Mouse (Mus musculus): ENCODE results near the gene Clcn7.
"Not testable (repeated sequence)": the region's sequence is repeated elsewhere in the genome, so short reads cannot be mapped to it uniquely, and the experiment has no call there.

The Clcn7 gene

GRCm38 (mm10) chr17:25133275-25133698, at the start of gene Clcn7:
Gene Clcn7, plus strand, starts transcription at chr17:25133391.
- DNase-seq = peak; percentile 77 to 84

- no peak for DNase-seq
These were observed 49.7 kb upstream of the Clcn7 start, which contains the start of gene Tmem204 for GRCm38 (mm10) chr17:25083444-25083931. Gene Tmem204, minus strand, starts transcription at chr17:25083591.

- DNase-seq = no peak
These were observed 48.3 kb upstream of the Clcn7 start for GRCm38 (mm10) chr17:25084835-25085385.

GRCm38 (mm10) chr17:25086724-25087123, 46.5 kb upstream of the Clcn7 start:
- DNase-seq = no peak

- DNase-seq = no peak
These were observed 44.0 kb upstream of the Clcn7 start for GRCm38 (mm10) chr17:25089158-25089557.

- DNase-seq = no peak
These were observed 42.7 kb upstream of the Clcn7 start for GRCm38 (mm10) chr17:25090450-25090849.

GRCm38 (mm10) chr17:25096221-25096620, 37.0 kb upstream of the Clcn7 start:
- DNase-seq = no peak

GRCm38 (mm10) chr17:25100052-25100451, 33.1 kb upstream of the Clcn7 start:
- no peak for DNase-seq

GRCm38 (mm10) chr17:25101338-25101737, 31.9 kb upstream of the Clcn7 start:
- DNase-seq = no peak

- no peak for DNase-seq
These were observed 25.4 kb upstream of the Clcn7 start for GRCm38 (mm10) chr17:25107786-25108185.

GRCm38 (mm10) chr17:25109578-25109977, 23.6 kb upstream of the Clcn7 start:
- DNase-seq = no peak

GRCm38 (mm10) chr17:25110590-25110989, 22.6 kb upstream of the Clcn7 start:
- no peak for DNase-seq

GRCm38 (mm10) chr17:25111220-25111619, 22.0 kb upstream of the Clcn7 start:
- DNase-seq = no peak

- no peak for DNase-seq
These were observed 21.3 kb upstream of the Clcn7 start for GRCm38 (mm10) chr17:25111739-25112422.

GRCm38 (mm10) chr17:25112423-25112810, 20.8 kb upstream of the Clcn7 start:
- DNase-seq = no peak

- peak in 1 of 2 experiments; percentile 14 for DNase-seq
These were observed 18.1 kb upstream of the Clcn7 start for GRCm38 (mm10) chr17:25114908-25115645.

GRCm38 (mm10) chr17:25115664-25116432, 17.3 kb upstream of the Clcn7 start, which contains the start of gene Telo2:
Gene Telo2, minus strand, starts transcription at chr17:25115967.
- peak; percentile 79 to 85 for DNase-seq

- DNase-seq = no peak
These were observed 15.9 kb upstream of the Clcn7 start for GRCm38 (mm10) chr17:25117263-25117662.

GRCm38 (mm10) chr17:25120406-25120805, 12.8 kb upstream of the Clcn7 start, which contains the start of gene Ptx4:
Gene Ptx4, plus strand, starts transcription at chr17:25120760.
- no peak for DNase-seq

- no peak for DNase-seq
These were observed 9.2 kb upstream of the Clcn7 start for GRCm38 (mm10) chr17:25123979-25124378.

- not testable (repeated sequence) for DNase-seq
These were observed 7.6 kb upstream of the Clcn7 start for GRCm38 (mm10) chr17:25125442-25126060.

- no peak for DNase-seq
These were observed 6.1 kb upstream of the Clcn7 start for GRCm38 (mm10) chr17:25127079-25127478.

Measured in thymus, adult 18-20 months (tissue).